Mouse (Mus musculus) forebrain, embryonic 16.5 days (tissue): ENCODE data around the gene Plod1. TPM values are rescaled to one million over a fixed set of nuclear protein-coding genes. Genes with fewer than 3 reads are reported as not detected.

Experiments
- ATAC-seq: fragments of 200-750 bp; cut with Nextera tagmentation; 2 replicates; pipeline ENCODE4 v1.8.0; 2017; ENCODE audit warnings: mild to moderate bottlenecking, moderate library complexity
- H3K27ac ChIP-seq: fragments of 300-500 bp; sonication (generic); 2 replicates; pipeline ENCODE4 v1.5.1; 2014; ENCODE audit warnings: low read length, control low read depth
- H3K27me3 ChIP-seq: fragments of 300-500 bp; sonication (generic); replicated peaks from 2 replicates; pipeline ENCODE4 v1.6.1; 2014; ENCODE audit warnings: low read length; ENCODE audit not compliant: control insufficient read depth, insufficient read depth
- H3K36me3 ChIP-seq: fragments of 300-500 bp; sonication (generic); 2 replicates; pipeline ENCODE4 v1.6.1; 2014; ENCODE audit not compliant: control insufficient read depth, insufficient read depth
- H3K4me1 ChIP-seq: fragments of 300-500 bp; sonication (generic); replicated peaks from 2 replicates; pipeline ENCODE4 v1.6.1; 2014; ENCODE audit warnings: low read length; ENCODE audit not compliant: control insufficient read depth, insufficient read depth
- H3K4me2 ChIP-seq: fragments of 300-500 bp; sonication (generic); 2 replicates; pipeline ENCODE4 v1.6.1; 2014; ENCODE audit warnings: mild to moderate bottlenecking, low read length, control low read depth
- H3K4me3 ChIP-seq: fragments of 300-500 bp; sonication (generic); replicated peaks from 2 replicates; pipeline ENCODE4 v1.5.1; 2014; ENCODE audit warnings: mild to moderate bottlenecking, low read length, control low read depth
- H3K9ac ChIP-seq: fragments of 300-500 bp; sonication (generic); replicated peaks from 2 replicates; pipeline ENCODE4 v1.6.1; 2014; ENCODE audit warnings: low read depth, low read length, control low read depth
- H3K9me3 ChIP-seq: fragments of 300-500 bp; sonication (generic); 2 replicates; pipeline ENCODE4 v1.6.1; 2016; ENCODE audit warnings: low read length; ENCODE audit not compliant: control insufficient read depth
- WGBS: fragments of 180-500 bp; shearing (Covaris S2); extraction: QIAGEN DNeasy Blood & Tissue Kit; methylation state at CpG from one replicate; pipeline ENCODE4 v1.1.7; 2014; 5-methylcytosine and 5-hydroxymethylcytosine counted together
- polyA plus RNA-seq: library from polyadenylated mRNA; unstranded; fragments of >200 nt; fragmentation: Nextera tagmentation; extraction: Ambion mirVana; gene quantifications from 2 replicates; pipeline ENCODE4 v1.2.1, GENCODE M21; 2015

Plod1 gene
- polyA plus RNA-seq, 1 experiment from 2014 or later = 16.3 TPM

DNA sequence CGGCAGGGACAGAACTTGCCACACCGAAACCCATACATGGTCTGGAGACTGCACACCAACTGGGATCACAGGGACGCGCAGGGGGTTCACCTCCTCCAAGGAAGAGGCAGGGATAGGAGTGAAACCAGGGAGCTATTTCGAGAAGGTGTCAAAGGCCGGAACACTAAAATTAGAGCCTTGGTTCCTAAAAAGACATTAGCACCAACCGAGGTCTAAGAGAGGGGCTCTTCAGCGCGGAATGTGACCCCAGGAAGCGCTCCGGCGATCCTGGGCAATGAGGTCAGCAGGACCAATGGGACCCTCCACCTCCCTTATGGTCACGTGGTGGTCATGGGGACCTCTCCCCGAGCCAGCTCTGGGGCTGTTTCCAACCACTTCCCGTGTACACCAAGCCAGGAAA is 27.1 kb upstream of the Plod1 start:
- H3K36me3 ChIP-seq = no peaks in the 10 kb centered on the region
- H3K9ac ChIP-seq = no peak overlapping the region
- no peaks in the 10 kb centered on the region for H3K9me3 ChIP-seq
- H3K4me3 ChIP-seq = no peak overlapping the region
- H3K4me2 ChIP-seq = no peak overlapping the region
- 90% methylated on average over 15 of the region's 15 CpGs for WGBS
- ATAC-seq = no peak
- H3K4me1 ChIP-seq = no peaks in the 10 kb centered on the region
- no peaks in the 10 kb centered on the region for H3K27me3 ChIP-seq
- no peak overlapping the region for H3K27ac ChIP-seq

- Histone ChIP-seq H3K9me3 (no peaks in the 10 kb centered on the region), H3K27me3 (no peaks in the 10 kb centered on the region), H3K4me1 (no peaks in the 10 kb centered on the region), H3K9ac (no peak overlapping the region), H3K27ac (no peak overlapping the region), H3K36me3 (no peaks in the 10 kb centered on the region), H3K4me3 (no peak overlapping the region), H3K4me2 (no peak overlapping the region)
- no peak for ATAC-seq
- WGBS = 56% methylated on average over 6 of the region's 6 CpGs
Measured at GRCm38 (mm10) chr4:147962781-147963180, 26.2 kb upstream of the Plod1 start.

DNA sequence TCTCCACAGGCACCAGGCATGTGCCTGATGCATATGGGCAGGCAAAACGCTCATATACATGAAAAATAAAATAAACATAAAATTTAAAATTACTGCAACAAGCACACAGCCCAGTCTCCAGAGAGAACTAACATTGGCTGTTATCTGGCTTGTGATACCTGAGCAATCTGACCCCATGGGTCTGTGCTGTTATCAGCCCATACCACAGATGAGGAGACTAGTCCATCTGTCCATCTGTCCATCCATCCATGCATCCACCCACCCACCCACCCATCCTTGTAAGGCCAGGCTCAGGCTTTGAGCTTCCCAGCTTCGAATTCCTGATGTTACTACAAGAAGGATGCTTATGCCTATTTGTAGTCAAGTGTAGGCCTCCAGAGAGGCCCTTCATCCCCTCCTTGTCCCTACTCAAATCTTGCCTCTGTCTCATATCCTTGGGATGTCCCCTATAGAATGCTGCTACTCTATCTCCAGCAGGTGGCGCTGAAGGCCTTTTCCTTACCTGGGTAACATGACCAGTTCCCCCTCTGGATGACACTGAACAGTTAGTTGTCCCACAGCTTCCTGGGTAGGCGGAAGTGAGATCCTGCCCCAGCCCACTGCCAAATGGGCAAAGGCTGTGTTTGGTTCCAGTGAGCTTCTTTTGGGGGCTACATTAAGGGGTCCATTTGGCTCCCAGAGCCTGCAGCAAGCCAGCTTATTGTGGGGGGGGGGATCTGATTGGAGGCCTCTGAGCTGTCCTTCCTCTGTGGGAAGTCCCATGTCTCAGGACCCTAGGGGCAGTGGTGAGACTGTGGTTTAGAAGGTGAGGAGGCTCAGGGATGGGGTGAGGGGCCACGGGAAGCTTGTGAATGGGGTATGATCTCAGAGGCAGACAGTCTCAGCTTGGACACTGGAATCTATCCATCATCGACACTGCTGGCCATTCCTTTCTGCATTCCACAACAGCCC is 23.6 kb upstream of the Plod1 start:
- H3K9me3 ChIP-seq = no peaks in the 10 kb centered on the region
- H3K4me1 ChIP-seq = no peaks in the 10 kb centered on the region
- no peak overlapping the region for H3K4me3 ChIP-seq
- H3K36me3 ChIP-seq = no peaks in the 10 kb centered on the region
- no peak overlapping the region for H3K27ac ChIP-seq
- 0 out of 2 replicates have a peak, but pooled peaks cover 3% of the 10 kb centered on the region for H3K27me3 ChIP-seq
- H3K9ac ChIP-seq = no peak overlapping the region
- H3K4me2 ChIP-seq = no peak overlapping the region
- 47% methylated on average over 6 of the region's 6 CpGs for whole genome bisulfite sequencing
- peak; percentile 70 for ATAC-seq

- Histone ChIP-seq H3K9ac (no peak overlapping the region), H3K9me3 (no peaks in the 10 kb centered on the region), H3K4me3 (no peak overlapping the region), H3K4me2 (no peak overlapping the region), H3K4me1 (no peaks in the 10 kb centered on the region), H3K27me3 (0 out of 2 replicates have a peak, but pooled peaks cover 3% of the 10 kb centered on the region), H3K27ac (no peak overlapping the region), H3K36me3 (no peaks in the 10 kb centered on the region; the same call in 1 of the 2 replicates)
- 37% methylated on average over 11 of the region's 11 CpGs for WGBS
- no peak for ATAC-seq
Measured at GRCm38 (mm10) chr4:147957141-147957540, 20.6 kb upstream of the Plod1 start.

GRCm38 (mm10) chr4:147953590-147953989 is 17.0 kb upstream of the Plod1 start:
- no peaks in the 10 kb centered on the region for H3K9me3 ChIP-seq
- H3K4me3 ChIP-seq = no peak overlapping the region
- H3K4me2 ChIP-seq = no peak overlapping the region
- H3K27ac ChIP-seq = no peak overlapping the region
- H3K9ac ChIP-seq = no peak overlapping the region
- ATAC-seq = no peak
- 4% methylated on average over 4 of the region's 4 CpGs for whole genome bisulfite sequencing
- no peaks in the 10 kb centered on the region for H3K4me1 ChIP-seq
- 0 out of 2 replicates have a peak, but pooled peaks cover 3% of the 10 kb centered on the region for H3K27me3 ChIP-seq
- H3K36me3 ChIP-seq = peaks cover 7% of the 10 kb centered on the region

DNA sequence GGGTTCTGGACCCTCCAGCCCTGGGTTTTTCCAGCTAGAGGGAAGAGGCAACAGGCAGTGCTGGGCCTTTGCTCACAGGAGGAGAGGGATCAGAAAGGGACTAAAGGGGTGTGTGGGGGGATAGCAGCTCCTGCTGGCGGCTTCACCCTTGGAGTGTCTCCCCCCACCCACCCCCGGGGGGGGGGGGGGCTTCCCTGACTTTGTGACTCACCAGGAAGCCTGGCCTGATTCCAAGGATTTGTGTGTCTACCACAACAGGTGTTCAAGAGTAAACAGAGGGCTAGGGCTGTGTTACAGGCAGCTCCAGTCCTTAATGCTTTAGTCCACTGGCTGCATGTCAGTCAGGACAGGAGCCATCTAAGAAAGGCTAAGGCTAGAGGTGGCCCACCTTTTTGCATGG is 10.9 kb upstream of the Plod1 start:
- no peak overlapping the region for H3K4me3 ChIP-seq
- H3K27me3 ChIP-seq = no peaks in the 10 kb centered on the region
- H3K27ac ChIP-seq = no peak overlapping the region
- no peaks in the 10 kb centered on the region for H3K9me3 ChIP-seq
- no peak for ATAC-seq
- 87% methylated on average over 2 of the region's 2 CpGs for WGBS
- H3K9ac ChIP-seq = no peak overlapping the region
- H3K4me1 ChIP-seq = peaks cover 14% of the 10 kb centered on the region
- H3K4me2 ChIP-seq = no peak overlapping the region
- peaks cover 36% of the 10 kb centered on the region for H3K36me3 ChIP-seq

DNA sequence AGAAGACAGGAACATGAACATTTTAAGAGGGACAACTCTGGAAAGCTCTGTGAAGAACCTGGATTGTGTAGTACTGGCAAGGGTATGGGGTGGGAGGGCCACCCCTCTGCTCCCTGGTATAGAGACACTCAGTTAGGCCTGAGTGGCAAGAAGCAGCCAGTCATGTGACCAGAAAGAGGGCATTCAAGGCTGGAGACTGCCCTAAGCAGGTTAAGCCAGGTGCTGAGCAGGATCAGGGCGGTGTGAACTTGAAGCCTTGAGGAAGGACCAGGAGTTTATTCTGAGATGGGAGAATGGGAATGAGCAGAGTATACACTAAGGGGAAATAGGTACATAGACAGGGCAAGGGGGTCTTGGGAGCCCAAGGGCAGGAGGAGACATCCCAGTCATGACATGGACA is 6.4 kb upstream of the Plod1 start:
- ATAC-seq = no peak
- H3K9ac ChIP-seq = no peak overlapping the region
- H3K36me3 ChIP-seq = peaks cover 26% of the 10 kb centered on the region
- no peak overlapping the region for H3K4me3 ChIP-seq
- H3K27ac ChIP-seq = no peak overlapping the region
- H3K27me3 ChIP-seq = no peaks in the 10 kb centered on the region
- WGBS = 96% methylated on average over 1 of the region's 1 CpGs
- no peak overlapping the region for H3K4me2 ChIP-seq
- H3K4me1 ChIP-seq = peaks cover 36% of the 10 kb centered on the region
- H3K9me3 ChIP-seq = no peaks in the 10 kb centered on the region

DNA sequence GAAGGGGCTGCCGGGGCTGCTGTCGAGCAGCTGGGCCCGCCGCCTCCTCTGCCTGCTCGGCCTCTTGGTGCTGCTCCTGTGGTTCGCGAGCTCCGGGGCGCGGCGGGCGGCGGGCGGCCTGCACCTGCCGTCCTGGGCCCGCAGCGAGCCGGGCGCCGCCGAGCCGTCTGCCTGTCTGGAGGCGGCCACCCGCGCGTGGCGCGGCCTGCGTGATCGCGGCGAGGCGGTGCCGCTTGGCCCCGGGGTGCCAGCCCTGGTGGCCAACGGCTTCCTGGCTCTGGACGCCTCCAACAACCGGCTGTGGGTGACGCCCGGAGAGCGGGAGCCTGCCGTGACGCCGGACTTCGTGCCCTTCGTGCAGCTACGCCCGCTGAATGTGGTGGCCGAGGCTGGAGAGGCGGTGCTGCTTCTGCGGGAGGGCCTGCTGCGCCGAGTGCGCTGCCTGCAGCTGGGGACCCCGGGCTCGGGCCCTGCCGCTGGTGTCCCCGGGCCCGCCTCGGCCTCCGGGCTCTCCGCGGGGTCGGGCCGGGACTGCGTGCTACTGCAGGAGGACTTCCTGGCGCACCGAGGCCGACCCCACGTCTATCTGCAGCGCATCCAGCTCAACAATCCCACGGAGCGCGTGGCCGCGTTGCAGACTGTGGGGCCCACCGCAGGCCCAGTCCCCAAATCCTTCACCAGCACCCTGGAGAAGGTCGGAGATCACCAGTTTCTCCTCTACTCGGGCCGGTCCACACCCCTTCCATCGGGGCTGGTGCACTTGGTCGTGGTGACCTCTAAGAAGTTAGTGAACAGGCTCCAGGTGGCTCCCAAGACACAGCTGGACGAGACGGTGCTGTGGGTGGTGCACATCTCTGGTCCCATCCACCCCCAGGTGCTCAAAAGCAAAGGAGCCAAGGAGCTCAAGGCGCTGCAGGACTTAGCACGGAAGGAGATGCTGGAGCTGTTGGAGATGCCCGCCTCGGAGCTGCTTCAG is 4.8 kb upstream of the Plod1 start:
- Histone ChIP-seq H3K9ac (peak overlapping the region; percentile 81), H3K9me3 (no peaks in the 10 kb centered on the region), H3K4me2 (peak overlapping the region; percentile 98), H3K27ac (peak overlapping the region; percentile 60), H3K4me1 (peaks cover 36% of the 10 kb centered on the region), H3K36me3 (peaks cover 18% of the 10 kb centered on the region), H3K4me3 (peak overlapping the region; percentile 78), H3K27me3 (no peaks in the 10 kb centered on the region)
- WGBS = 8% methylated on average over 74 of the region's 88 CpGs
- ATAC-seq = peak; percentile 59

GRCm38 (mm10) chr4:147940576-147941044 is 4.0 kb upstream of the Plod1 start, which contains the start of gene 2510039O18Rik:
Gene 2510039O18Rik (plus strand): TSS chr4:147940895.
- peaks cover 39% of the 10 kb centered on the region for H3K4me1 ChIP-seq
- H3K36me3 ChIP-seq = peaks cover 15% of the 10 kb centered on the region
- 3% methylated on average over 29 of the region's 35 CpGs for WGBS
- H3K27me3 ChIP-seq = no peaks in the 10 kb centered on the region
- ATAC-seq = peak; percentile 60
- H3K27ac ChIP-seq = peak within 1 kb of the TSS; percentile 75
- H3K4me2 ChIP-seq = peak within 1 kb of the TSS; percentile 98
- H3K4me3 ChIP-seq = peak within 1 kb of the TSS; percentile 78
- no peaks in the 10 kb centered on the region for H3K9me3 ChIP-seq
- peak within 1 kb of the TSS; percentile 81 for H3K9ac ChIP-seq
